Mouse (Mus musculus) embryo, embryonic 9.5 days (tissue): ENCODE data around the gene Kpnb1.
"Not testable (repeated sequence)": the region's sequence is repeated elsewhere in the genome, so short reads cannot be mapped to it uniquely, and the experiment has no call there.

Experiments
- DNase-seq: peaks from one replicate; pipeline ENCODE4 v3.0.0-alpha.2; 2017; ENCODE audit errors: extremely low spot score

Gene Kpnb1

DNA sequence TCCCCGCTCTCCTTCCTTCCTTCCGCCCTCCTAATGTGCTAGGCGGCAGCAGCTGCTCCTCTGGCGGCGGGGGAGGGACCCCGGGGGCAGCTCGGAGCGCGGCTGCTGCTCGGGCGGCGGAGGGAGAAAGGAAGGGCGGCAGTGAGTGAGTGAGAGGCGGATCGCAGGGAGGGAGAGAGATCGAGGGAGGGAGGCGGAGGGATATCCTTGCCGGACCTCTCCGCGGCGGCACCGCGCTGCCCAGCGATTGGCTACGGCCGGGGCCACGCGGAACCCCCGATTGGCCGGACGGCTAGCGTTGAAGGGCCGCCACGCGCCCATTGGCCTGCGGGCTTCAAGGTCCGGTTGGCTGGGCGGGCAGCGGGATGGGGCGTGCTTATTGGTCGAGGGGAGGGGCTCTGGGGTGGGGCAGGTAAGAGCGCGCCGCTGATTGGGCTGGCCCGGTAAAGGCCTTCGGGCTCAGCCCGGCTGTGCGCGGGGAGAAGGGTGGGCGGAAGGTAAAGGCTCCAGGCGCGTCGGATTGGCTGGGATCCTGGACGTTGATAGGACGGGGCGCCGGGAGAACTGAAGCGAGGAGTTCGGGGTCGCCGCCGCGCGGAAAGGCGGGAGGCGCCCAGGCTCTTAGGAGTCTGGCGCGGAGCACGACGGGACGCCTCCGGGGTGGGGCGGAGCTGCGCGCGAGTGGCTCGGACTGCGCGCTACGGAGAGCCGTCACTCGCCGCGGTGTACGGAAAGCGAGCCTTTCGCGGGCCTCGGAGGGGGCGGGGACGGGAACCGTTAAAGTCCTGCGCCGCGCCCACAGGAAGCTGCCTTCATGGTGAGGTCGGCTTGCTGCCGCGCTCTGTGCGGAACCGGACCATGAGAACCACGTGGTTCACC is at the start of gene Kpnb1:
Kpnb1 (minus strand) TSS at position 118 of the 879 bp plus-strand sequence.
- peak; percentile 99 for DNase-seq

DNA sequence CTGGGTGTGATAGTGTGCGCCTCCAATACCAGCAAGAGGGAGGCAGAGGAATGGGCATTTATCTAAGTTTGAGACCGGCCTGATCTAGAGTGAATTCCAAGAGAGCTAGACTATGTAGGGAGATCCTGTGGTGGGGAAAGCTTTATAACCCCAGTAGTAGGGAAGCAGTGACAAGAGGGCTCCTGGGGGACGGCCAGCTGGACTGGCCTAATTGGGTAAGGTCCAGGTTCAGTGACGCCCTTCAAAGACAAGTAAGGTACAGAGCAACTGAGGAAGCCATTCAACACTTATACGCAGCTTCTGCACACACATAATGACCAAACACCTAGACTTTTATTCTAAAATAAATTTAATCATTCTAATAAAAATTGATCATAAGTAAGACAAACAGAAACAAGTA is 44.8 kb upstream of the Kpnb1 start:
- no peak for DNase-seq

DNA sequence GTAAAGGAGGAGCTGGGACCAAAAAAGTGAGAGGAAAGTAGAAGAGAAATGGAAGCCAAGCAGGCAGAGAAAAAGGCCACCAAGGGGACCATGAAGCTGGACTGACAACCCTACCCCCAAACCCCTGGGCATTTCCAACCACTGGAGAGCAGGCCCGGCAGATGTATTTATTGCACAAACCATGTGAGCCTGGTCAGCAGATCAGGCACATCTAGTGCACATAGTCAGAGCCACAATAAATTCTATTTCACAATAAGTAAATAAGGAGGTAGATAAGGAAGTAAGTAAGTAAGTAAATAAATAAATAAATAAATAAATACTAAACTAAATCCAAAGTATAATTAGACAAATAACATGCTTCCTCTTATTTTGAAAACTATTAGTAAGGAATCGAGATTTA is 41.7 kb upstream of the Kpnb1 start:
- DNase-seq, result no peak

DNA sequence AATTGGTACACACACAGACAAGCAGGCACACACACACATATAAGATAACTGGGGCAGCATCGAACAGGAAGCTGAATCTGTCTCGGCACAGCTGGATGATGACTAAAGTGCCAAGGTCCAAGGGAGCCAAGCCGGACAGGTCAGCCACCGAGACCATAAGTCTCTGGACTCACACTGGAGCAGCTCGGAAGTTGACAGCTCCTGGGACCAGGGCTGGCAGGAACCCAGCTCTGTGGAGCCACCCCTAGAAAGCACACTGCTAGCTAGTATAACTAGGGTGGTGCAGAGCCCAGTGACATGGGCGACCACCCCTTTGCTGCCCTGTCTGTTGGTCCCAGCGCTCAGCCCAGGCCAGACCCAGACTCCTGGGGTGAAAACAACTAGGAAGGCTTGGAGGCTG is 41.3 kb upstream of the Kpnb1 start:
- DNase-seq, result no peak

DNA sequence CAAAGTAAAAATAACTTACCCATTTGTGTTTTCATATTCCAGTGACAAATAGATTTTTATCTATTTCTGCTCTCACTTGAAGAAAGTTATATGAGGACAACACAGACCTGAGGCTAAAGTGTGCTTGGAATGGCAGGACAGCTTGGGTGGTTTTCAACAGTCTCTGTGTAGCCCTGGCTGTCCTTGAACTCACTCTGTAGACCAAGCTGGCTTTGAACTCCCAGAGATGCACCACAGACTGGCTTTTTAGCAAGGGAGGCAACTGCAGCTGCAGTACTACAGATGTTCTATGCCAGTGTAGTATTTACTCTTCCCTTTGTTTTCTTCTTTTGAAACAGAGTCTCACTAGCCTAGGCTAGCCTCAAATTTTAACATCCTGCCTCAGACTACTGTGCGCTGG is 38.5 kb upstream of the Kpnb1 start:
- no peak for DNase-seq

DNA sequence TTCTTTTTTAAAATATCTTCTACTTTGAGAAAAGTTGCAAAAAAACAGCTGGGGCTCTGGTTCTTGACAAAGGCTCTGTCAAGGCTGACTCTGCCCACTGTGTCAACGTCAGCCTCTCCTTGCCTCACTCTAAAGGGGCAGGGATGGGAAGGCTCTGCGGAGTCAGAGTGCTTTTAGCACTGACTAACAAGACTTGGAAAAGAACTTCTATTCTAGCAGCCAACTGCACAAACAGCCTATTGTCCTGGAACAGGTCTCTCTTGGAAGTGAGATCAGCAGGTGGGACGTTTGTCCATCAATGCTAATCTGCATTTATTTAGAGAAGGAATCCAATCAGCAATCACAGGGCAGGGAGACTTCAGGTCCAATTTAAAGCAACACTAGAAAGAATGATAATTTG is 35.8 kb upstream of the Kpnb1 start:
- no peak for DNase-seq

DNA sequence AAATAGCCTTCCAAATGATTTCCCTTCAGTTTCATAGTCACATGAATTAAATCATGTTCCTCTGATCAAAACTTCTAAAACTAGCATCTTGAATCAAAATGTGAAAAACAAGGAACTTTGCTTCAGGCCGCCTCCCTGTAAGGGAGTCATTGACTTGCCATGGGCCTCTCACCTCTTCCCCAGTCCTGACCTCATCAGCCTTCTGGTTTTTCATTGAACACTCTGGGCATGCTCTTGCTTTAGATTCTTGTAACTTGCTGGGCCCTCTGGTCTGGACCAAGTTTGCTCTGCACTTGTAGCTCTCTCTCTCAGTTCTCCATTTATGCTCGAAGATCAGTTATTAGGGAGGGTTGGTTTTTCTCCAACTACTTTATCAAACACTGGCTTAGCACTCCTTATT is 33.9 kb upstream of the Kpnb1 start:
- no peak for DNase-seq

DNA sequence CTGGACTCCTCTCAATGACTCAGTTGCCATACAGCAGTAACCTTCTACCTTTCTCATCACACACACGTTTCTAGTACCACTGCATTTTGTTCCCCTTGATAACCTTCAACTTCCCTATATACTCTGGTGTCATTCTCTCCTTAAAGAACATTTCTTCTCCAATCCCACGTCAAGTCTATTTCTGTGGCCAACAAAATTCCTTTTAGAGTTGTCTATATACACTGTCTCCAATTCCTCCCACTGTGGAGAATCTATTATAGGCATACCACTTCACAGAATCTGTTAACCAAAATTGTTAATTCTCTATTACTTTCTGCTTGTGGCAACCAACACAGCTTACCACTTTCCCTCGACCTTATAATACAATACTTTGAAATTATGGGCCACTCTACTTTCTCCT is 32.5 kb upstream of the Kpnb1 start:
- no peak for DNase-seq

DNA sequence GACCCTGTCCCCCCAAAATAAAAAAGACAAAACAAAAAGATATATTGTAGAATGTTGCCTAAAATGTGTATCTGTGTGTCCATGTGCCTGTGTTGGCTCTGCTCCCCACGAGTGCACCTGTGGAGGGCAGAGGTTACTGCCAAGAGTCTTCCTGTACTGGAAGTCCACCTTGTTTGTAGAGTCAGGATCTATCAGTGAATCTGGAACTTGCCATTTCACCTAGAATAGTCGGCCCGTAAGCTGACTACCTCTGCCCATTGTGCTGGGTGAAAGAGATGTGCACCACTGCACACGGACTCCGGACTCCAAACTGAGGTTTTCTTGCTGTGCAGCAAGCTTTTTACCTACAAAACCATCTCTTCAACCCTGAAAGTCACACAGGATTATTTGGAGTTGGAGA is 26.7 kb upstream of the Kpnb1 start:
- no peak for DNase-seq

DNA sequence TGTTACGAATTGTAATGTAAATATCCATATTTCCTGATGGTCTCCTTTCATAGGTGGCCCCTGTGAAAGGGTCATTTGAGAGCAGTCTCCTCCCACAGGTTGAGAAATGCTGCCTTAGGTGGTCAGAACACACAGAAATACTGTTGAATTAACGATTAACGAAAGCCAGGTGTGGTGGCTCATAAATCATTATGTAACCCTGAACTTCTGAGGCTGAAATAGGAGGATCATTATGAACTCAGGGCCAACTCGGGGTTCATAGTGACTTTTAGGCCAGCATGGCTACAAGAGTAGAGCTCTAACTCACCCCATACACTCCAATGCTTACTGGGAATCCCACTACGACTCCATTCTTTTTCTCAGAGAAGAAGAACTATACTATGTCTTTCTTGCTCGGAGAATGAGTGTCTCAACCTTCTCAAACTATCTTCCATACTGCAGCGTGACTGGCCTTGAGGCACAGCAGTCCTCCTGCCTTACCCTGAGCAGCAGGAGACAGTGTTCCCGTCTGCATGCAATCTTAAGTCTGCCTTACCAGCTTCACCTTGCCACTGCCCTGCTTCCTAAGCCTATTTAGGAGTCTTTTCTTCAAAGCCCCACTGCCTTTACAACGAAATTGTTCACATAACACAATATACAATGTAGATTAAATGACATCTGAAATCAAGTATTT is 23.2 kb upstream of the Kpnb1 start:
- DNase-seq, result no peak

DNA sequence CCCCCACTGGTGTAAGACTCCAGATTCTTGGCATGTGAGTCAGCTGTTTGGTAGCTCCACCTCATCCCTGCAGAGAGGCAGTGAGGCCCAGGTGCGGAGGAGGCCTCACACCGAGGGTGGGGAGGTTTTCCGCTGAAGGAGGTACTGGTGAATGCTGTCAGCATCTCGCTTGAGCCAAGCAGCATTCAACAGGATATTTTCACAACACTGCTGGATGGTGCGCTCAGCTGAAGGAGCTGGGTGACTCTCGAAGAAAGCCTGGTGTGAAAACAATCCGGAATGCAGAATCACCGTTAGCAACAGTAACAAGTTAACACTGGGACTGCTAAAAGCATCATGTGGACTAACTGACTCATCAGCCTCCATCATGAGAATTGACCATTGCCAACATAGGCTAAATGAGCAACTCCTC is 19.3 kb upstream of the Kpnb1 start:
- no peak for DNase-seq

DNA sequence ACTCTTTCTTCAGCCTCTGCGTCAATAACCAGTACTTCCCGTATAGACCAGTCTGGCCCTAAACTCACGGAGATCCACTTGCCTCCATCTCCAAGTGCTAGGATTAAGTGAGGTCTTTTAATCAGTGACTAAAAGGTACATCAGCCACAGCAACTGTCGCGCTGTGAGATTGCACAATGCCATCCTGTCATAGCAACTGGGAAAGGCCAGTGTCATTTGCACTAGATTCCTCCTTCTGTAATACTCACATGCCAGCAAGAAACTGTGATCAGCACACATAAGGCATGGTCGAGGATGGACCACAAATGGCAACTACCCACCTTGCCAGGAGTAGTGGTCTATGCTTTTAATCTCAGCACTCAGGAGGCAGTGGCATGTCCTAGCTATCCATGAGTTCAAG is 11.8 kb upstream of the Kpnb1 start:
- DNase-seq, result no peak

DNA sequence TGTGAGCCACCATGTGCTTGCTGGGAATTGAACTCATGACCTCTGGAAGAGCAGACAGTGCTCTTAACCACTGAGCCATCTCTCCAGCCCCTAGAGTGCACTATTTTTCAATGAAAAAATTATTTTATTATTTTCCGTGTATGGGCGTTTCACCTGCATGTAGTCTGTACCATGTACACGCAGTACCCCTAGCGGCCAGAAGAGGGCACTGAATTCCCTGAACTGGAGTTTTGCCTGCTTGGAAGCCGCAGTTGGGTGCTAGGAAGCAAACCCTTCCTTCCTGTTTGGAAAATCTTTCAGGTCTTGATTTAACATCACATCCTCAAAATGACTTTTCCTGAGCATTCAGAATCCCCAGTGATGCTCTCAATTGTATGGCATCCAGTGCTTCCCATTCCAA is 10.9 kb upstream of the Kpnb1 start:
- DNase-seq, result peak; percentile 52

DNA sequence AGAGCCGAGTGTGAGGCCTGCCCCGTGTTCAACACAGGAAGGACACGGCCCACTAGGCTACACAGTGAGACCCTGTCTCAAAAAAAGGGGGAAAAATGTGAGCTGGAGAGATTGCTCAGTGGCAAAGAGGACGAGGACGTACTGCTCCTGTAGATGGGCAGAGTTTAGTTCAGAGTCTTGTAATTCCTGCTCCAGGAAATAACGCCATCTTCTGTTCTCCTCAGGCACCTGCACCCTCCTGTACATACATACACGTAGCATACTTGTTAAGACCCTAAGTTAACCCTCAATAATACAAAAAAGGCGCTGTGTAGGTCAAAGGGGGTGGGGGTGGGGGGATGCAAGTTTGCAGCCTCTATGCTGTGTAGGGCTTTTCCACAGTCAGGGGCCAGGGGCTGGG is 9.3 kb upstream of the Kpnb1 start:
- DNase-seq, result no peak

DNA sequence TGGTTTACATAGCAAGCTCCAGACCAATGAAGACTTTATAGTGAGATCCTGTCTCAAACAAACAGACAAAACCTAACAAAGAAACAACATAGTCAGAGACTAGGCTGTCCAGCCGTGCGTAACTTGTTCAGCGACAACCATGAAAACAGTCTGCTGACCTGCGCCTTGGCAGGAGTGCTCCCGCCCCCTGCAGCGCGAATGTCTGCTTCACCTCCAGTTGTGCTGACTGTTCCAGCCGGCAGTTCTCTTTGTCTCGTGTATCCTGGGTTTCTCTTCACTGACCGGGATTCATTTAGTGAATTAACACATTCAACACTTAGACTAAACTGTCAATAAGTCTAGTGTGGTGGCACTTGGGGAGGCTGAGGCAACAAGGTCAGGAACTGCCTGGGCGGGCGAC is 8.9 kb upstream of the Kpnb1 start:
- DNase-seq, result no peak

DNA sequence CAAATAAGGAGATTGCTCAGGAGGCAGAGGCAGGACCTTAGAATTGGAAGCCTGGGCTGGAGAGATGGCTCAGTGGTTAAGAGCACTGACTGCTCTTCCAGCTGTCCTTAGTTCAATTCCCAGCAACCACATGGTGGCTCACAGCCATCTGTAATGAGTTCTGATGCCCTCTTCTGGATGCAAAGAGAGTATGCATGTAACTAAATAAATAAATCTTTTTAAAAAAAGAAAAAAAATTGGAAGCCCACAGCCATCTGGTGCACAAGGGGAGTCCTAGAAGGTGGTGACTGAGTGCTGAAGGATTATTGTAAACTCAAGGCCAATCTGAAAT is 4.9 kb upstream of the Kpnb1 start:
- no peak for DNase-seq

DNA sequence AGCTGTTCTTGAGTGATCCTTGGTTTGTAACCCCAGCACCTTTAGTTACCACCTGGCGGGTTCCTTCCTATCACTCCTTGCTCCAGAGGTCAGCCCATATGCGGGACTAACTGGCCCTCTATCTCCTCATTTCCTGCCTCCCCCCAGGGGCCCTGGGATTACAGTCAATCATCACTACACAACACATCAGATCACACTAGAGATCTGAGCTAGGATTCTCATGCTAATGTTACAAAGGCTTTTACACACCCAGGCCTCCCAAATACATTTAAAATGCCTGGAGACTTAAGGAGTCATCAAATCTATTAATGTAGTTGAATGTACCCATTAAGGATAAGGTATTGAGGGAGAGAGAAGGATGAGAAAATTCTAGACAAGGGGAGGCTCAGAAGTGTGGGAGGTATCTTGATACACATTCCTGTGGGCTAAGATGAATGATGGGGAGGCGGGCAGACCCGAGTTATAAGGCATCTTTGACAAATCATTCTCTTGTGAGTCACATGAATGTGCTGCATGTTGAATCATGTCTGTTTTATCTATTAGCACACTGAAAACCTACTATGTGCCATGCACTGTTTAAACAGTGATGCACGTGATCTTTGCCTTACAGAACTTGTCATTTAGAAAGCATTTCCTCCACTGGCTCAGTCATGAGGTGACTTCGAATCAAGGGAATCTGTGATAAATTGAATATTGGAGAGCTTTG is 4.4 kb upstream of the Kpnb1 start:
- DNase-seq, result no peak

DNA sequence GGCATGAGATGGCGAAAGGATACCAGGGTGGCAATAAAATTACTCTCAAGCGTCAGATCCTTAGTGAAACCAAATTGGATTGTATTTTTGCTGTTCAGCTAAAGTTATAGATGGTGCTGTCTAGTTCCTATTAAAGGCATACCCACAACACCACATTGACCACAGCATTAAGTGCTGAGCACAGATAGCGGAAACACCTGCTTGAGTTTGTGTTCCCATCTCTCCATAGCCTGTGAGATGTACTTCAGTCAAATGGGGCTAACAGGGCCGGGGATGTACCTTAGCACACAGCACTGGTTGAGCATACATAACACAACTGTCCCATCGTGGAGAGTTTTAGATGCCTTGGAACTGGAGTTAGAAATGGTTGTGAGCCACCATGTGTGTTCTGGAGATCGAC is 3.3 kb upstream of the Kpnb1 start:
- DNase-seq, result no peak

DNA sequence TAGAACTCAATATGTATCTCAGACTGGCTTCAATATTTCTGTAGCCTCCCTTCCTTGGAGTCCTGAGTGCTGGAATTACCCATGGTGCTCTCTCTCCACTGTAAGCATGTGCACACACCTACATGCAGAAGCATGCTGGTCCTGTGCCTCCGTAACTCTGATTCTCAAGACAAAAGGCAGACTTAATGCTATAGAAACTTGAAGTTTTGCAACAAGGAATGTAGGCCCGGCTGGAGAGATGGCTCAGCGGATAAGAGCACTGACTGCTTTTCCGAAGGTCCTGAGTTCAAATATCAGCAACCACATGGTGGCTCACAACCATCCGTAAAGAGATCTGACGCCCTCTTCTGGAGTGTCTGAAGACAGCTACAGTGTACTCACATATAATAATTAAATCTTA is 2.0 kb upstream of the Kpnb1 start:
- DNase-seq, result not testable (repeated sequence)

DNA sequence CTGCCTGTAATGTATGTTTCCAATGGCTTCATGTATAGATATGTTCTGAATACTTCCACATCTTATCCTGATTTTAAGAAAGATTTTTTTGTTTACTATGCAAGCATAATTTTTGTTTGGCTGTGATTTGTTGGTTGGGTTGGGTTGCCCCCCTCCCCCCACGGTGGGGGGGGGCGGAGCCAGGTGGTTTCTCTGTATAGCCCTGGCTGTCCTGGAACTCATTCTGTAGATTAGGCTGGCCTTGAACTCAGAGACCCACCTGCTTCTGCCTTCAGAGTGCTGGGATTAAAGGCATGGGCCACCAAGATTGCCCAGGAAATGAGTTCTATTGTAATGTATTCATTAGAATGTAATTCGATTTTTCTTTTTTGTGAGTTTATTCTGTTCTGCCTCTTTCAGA is 1.6 kb upstream of the Kpnb1 start:
- peak; percentile 28 for DNase-seq

DNA sequence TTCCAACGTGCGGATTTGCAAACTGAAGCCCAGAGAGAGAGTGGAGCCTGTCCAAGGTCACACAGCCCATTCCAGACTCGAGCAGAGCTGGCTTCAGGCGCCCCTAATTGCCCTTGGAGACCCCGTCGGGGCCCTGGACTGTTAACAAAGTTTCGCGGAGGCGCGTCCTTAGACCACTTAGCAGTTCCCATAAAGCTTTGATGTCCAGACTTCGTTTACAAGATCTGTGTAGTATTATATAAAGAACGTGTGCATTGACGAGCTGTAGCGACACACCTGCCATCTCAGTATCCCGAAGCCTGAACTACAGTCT is 918 bp upstream of the Kpnb1 start:
- no peak for DNase-seq

DNA sequence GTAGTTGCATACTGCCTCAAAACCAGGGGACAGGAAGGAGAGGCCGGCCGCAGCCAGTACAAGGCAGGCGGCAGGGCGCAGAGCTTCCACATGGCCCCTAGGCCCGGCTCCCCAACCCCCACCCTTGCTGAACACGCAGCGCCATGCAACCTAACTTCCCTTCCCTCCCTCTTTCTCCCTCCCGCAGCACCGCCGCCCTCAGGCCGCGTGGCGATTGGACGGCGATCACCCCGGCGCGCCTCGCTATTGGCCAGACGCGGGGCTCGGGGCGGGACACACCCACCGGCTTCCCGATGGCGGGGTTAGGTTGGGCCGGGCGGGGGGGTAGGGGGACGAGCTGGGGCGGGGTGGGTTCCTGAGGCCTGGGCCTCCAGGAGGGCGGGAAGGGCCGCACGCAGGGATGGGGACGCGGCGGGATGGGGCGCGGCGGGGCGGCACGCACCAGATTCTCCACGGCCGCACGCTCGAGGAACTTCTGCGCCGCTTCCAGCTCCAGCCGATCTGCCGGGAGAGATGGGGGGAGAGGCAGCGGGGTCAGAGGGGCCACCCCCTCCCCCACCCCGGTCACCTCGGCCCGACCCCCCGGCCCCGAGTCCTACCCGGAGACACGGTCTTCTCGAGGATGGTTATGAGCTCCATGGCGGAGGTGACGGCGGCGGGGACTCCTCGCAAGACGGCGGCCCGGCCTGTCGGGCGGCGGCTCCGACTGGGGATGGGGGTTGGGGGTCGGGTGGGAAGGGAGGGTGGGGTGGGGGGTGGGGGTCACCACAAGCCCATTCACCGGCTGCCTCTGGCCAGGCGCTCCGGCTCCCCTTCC is 526 bp downstream of the Kpnb1 start:
- DNase-seq, result peak; percentile 99
